17 mouse cellular contexts compared by ENCODE assay signal in the genomic region with DNA sequence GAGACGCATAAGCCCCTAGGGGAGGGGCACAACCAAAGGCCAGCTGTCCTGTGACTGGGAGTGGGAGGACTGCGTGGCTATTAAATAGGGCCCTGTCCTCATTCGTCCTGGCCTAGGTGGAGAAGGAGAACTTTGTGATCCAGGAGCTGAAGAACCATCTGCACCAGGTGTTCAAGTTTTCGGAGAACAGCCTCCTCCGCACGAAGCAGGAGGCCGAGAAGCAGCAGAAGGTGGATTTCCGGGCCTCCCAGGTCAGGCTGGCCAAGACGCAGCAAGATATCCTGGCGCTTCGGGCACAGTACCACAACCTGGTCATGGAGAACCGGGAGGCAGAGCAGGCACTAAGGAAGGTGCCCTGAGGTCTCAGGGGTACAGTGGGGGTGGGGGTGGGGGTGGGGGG. TPM values are rescaled to one million over a fixed set of nuclear protein-coding genes. Genes with fewer than 3 reads are reported as not detected.
"Had no signal": no experiment of that assay in that cellular context is flagged by ENCODE, and none has a peak within 500 bp of the region (broad histone marks: within the 10 kb centered on the region; RNA-seq: fewer than 3 reads in every experiment).

No protein-coding gene starts in this region.

- ATAC-seq: lung, postnatal 0 days; midbrain, embryonic 16.5 days had no signal

- H3K36me3 ChIP-seq: limb, embryonic 10.5 days; liver, embryonic 15.5 days; neural tube, embryonic 13.5 days had no signal

- H3K4me3 ChIP-seq: left cerebral cortex, adult 2 months; limb, embryonic 10.5 days; liver, embryonic 15.5 days; neural tube, embryonic 13.5 days had no signal

- H3K9ac ChIP-seq: liver, embryonic 15.5 days; neural tube, embryonic 13.5 days had no signal

- H3K27me3 ChIP-seq: liver, embryonic 15.5 days; neural tube, embryonic 13.5 days had no signal

- H3K9me3 ChIP-seq: limb, embryonic 10.5 days; liver, embryonic 15.5 days; neural tube, embryonic 13.5 days had no signal

- H3K27ac ChIP-seq: left cerebral cortex, adult 2 months; liver, embryonic 15.5 days; neural tube, embryonic 13.5 days had no signal

- DNase-seq: kidney, postnatal 25 days; lung, adult 2 months; lung, postnatal 36 days; right cerebral cortex, postnatal 25 days; thymus, postnatal 36 days had no signal

- H3K4me2 ChIP-seq: liver, embryonic 11.5 days; liver, embryonic 15.5 days; midbrain, embryonic 11.5 days; neural tube, embryonic 13.5 days had no signal

RNA-seq across cellular contexts. Expression of a gene that starts 31.8 kb away (rescaled TPM):
- polyA plus RNA-seq: kidney, embryonic 16.5 days; limb, embryonic 10.5 days; limb, embryonic 14.5 days; liver, embryonic 11.5 days; liver, embryonic 15.5 days; midbrain, embryonic 11.5 days; neural tube, embryonic 13.5 days; small intestine, adult 2 months; stomach, embryonic 16.5 days had no signal
